Mouse (Mus musculus): ENCODE data around the gene Abca2.
"Not testable (repeated sequence)": the region's sequence is repeated elsewhere in the genome, so short reads cannot be mapped to it uniquely, and the experiment has no call there.

GRCm38 (mm10) chr2:25413436-25413835 is 15.1 kb upstream of the Abca2 start:
- TF ChIP-seq CTCF (IDR thresholded peaks at IDR 0.05; ENCODE audit: borderline replicate concordance, insufficient read depth, low read length); POLR2A (IDR thresholded peaks at IDR 0.05; ENCODE audit: low read depth, low read length): not testable (repeated sequence)
